ENCODE assay signal across 12 mouse cellular contexts in the genomic region with DNA sequence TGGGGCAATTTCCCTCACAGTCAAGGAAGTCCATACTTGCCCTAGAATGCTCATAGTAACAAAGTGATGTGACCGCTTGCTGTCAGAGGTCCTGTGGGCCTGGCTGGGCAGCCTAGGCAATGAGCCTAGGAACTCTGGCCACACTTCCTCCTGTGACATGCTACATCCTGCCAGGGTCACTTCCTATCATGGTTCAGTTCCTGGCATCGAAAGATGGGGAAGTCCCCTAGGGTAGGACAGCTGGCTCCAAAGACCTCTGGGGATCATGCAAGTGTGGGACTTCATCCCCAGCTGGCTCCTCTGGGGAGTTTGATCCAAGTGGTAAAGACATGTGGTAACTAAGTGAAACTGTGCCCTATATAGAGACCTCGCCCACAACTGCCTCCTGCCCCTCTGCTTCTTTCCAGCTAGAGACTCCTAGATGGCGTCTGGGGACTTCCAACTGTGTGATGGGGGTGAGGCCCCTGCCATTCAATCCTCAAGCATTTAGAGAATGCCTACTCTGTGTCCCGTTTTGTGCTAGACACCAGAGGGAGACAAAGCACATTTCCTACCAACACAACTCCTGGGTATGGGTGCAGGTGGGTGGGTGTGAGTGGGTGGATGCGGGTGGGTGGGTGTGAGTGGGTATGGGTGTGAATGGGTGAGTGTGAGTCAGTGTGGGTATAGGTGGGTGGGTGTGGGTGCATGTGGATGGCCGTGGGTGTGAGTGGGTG. TPM values are rescaled to one million over a fixed set of nuclear protein-coding genes. Genes with fewer than 3 reads are reported as not detected.
A peak's percentile ranks its signal among the peaks of the same experiment; 100 is the strongest.
DNase-seq lines count a peak whose midpoint lies in the region; ATAC-seq and TF ChIP-seq lines count a peak whose summit lies in the region.
"Had no signal": no experiment of that assay in that cellular context is flagged by ENCODE, and none has a peak within 500 bp of the region (broad histone marks: within the 10 kb centered on the region; RNA-seq: fewer than 3 reads in every experiment).

No protein-coding gene starts in this region.

- no peak for ATAC-seq in Patski
- ATAC-seq in erythroblast, adult 5-6 weeks (replicated peaks; ENCODE audit: low FRiP score, poor library complexity, severe bottlenecking), result 0 out of 2 replicates have a peak, but pooled peaks have one; percentile 31
- peak; percentile 93 for ATAC-seq in megakaryocyte, adult 5-6 weeks (ENCODE audit: poor library complexity, severe bottlenecking)
- no peak for ATAC-seq in forebrain, embryonic 12.5 days (ENCODE audit: low FRiP score)
- ATAC-seq in midbrain, embryonic 11.5 days (ENCODE audit: low FRiP score), result no peak
- ATAC-seq: forebrain, embryonic 13.5 days had no signal

- H3K9ac ChIP-seq in forebrain, embryonic 12.5 days, result no peak overlapping the region
- no peak overlapping the region for H3K9ac ChIP-seq in midbrain, embryonic 11.5 days (ENCODE audit: low read length)
- H3K9ac ChIP-seq: forebrain, embryonic 13.5 days had no signal

- WGBS in kidney, adult 2 months, result 59% methylated on average over 7 of the region's 7 CpGs
- WGBS in forebrain, embryonic 12.5 days, result 61% methylated on average over 7 of the region's 7 CpGs
- 66% methylated on average over 7 of the region's 7 CpGs for WGBS in midbrain, embryonic 11.5 days

- in situ Hi-C loops in Patski (cut with MboI; ENCODE audit: low pct_unique_long_range_greater_than_20kb), result loop anchor here (10.0 kb wide), 1 partner anchor 60 kb away; no protein-coding TSS in a partner anchor

- peak; percentile 47 for DNase-seq in kidney, adult 2 months
- DNase-seq in kidney, adult 8-10 months, result no peak
- no peak for DNase-seq in Patski (ENCODE audit: low read depth, low spot score)
- no peak for DNase-seq in midbrain, embryonic 11.5 days (ENCODE audit: low spot score, missing footprints)
- DNase-seq in urinary bladder, adult 18-20 months (ENCODE audit: low spot score in 2 of 2), result no peak
- DNase-seq: cerebellum, postnatal 10 days; right cerebral cortex, postnatal 4 days had no signal

- no peak for TF ChIP-seq CTCF in kidney, adult 2 months (conservative IDR thresholded peaks at IDR 0.05; ENCODE audit: insufficient read depth, insufficient read length, low read depth, low read length)
- peak; percentile 38 for TF ChIP-seq CTCF in Patski (IDR thresholded peaks at IDR 0.05)

- no peaks in the 10 kb centered on the region for H3K27me3 ChIP-seq in kidney, adult 2 months (replicated peaks; ENCODE audit: control insufficient read depth, insufficient read depth, low read length)
- H3K27me3 ChIP-seq in Patski, result no peaks in the 10 kb centered on the region
- H3K27me3 ChIP-seq in forebrain, embryonic 12.5 days, result peaks cover 7% of the 10 kb centered on the region; the same call in 1 of the 2 replicates
- H3K27me3 ChIP-seq in midbrain, embryonic 11.5 days (ENCODE audit: control insufficient read depth, insufficient read depth, low read length), result no peaks in the 10 kb centered on the region

- H3K36me3 ChIP-seq in kidney, adult 2 months (ENCODE audit: control insufficient read depth, insufficient read depth, low read length), result no peaks in the 10 kb centered on the region
- H3K36me3 ChIP-seq in forebrain, embryonic 12.5 days (replicated peaks), result no peaks in the 10 kb centered on the region
- H3K36me3 ChIP-seq in midbrain, embryonic 11.5 days (ENCODE audit: control insufficient read depth, insufficient read depth, low read length), result no peaks in the 10 kb centered on the region
- H3K36me3 ChIP-seq: hindbrain, embryonic 10.5 days had no signal

- no peak overlapping the region for H3K27ac ChIP-seq in kidney, adult 2 months (ENCODE audit: insufficient read depth, low read depth, low read length)
- H3K27ac ChIP-seq in forebrain, embryonic 12.5 days, result no peak overlapping the region
- no peak overlapping the region for H3K27ac ChIP-seq in midbrain, embryonic 11.5 days (ENCODE audit: low read depth, low read length)
- H3K27ac ChIP-seq: forebrain, embryonic 13.5 days; hindbrain, embryonic 10.5 days had no signal

- no peak overlapping the region for H3K4me3 ChIP-seq in kidney, adult 2 months (ENCODE audit: insufficient read depth, low read depth, low read length)
- H3K4me3 ChIP-seq in forebrain, embryonic 12.5 days (replicated peaks), result no peak overlapping the region
- no peak overlapping the region for H3K4me3 ChIP-seq in midbrain, embryonic 11.5 days (ENCODE audit: low read depth, low read length)
- H3K4me3 ChIP-seq: forebrain, embryonic 13.5 days; hindbrain, embryonic 10.5 days had no signal

- peaks cover 4% of the 10 kb centered on the region; the same call in 1 of the 2 replicates for H3K4me1 ChIP-seq in kidney, adult 2 months (ENCODE audit: control insufficient read depth, insufficient read depth, low read length)
- no peaks in the 10 kb centered on the region for H3K4me1 ChIP-seq in forebrain, embryonic 12.5 days
- H3K4me1 ChIP-seq in midbrain, embryonic 11.5 days (ENCODE audit: control insufficient read depth, insufficient read depth, low read length), result no peaks in the 10 kb centered on the region
- H3K4me1 ChIP-seq: forebrain, embryonic 13.5 days; hindbrain, embryonic 10.5 days had no signal

- no peak for TF ChIP-seq POLR2A in kidney, adult 2 months (IDR thresholded peaks at IDR 0.05; ENCODE audit: low read depth, low read length)

- H3K9me3 ChIP-seq in forebrain, embryonic 12.5 days, result no peaks in the 10 kb centered on the region
- no peaks in the 10 kb centered on the region for H3K9me3 ChIP-seq in midbrain, embryonic 11.5 days (ENCODE audit: control insufficient read depth, low read length)
- H3K9me3 ChIP-seq: forebrain, embryonic 13.5 days; hindbrain, embryonic 10.5 days had no signal

- POLR2A ChIA-PET in Patski (lab: Charles Lee), result no interaction called here

- H3K4me2 ChIP-seq in forebrain, embryonic 12.5 days, result no peak overlapping the region
- no peak overlapping the region for H3K4me2 ChIP-seq in midbrain, embryonic 11.5 days
- H3K4me2 ChIP-seq: forebrain, embryonic 13.5 days had no signal

- CTCF ChIA-PET in Patski (lab: Charles Lee), result interaction anchor here (1.1 to 8.8 kb wide), 2 partner anchors 15 to 57 kb away, joined by 3 to 70 read pairs; no protein-coding TSS in a partner anchor

RNA-seq across cellular contexts. Expression of gene Ccm2l, which starts 18.7 kb away (rescaled TPM):
- polyA plus RNA-seq in kidney, adult 2 months (2012; rRNA removed), result 23.0 and 25.1 TPM in 2 replicates
- polyA plus RNA-seq in Patski (2021), result not detected
- total RNA-seq in erythroblast, adult 5-6 weeks (2015; ENCODE audit: low replicate concordance), result not detected in 2 replicates
- 0.28 TPM in 1 of 2 replicates, not detected in the other for total RNA-seq in erythroblast, adult 5-6 weeks (2017; ENCODE audit: low replicate concordance)
- 0.59 TPM in 1 of 2 replicates, not detected in the other for total RNA-seq in megakaryocyte, adult 5-6 weeks (2015)
- total RNA-seq in megakaryocyte, adult 5-6 weeks (2017), result 0.22 TPM in 1 of 2 replicates, not detected in the other
- 1.4 and 1.7 TPM in 2 replicates for polyA plus RNA-seq in forebrain, embryonic 12.5 days (2016; fragmentation: Nextera tagmentation; extraction: Ambion mirVana)
- polyA plus RNA-seq in midbrain, embryonic 11.5 days (2014; fragmentation: Nextera tagmentation; extraction: Ambion mirVana), result 1.2 and 2.1 TPM in 2 replicates

RNA-seq across cellular contexts. Expression of gene Hck, which starts 23.8 kb away (rescaled TPM):
- polyA plus RNA-seq in kidney, adult 2 months (2012; rRNA removed), result 2.9 and 4.4 TPM in 2 replicates
- polyA plus RNA-seq in Patski (2021), result 1.3 TPM
- 19.2 and 46.6 TPM in 2 replicates for total RNA-seq in erythroblast, adult 5-6 weeks (2015; ENCODE audit: low replicate concordance)
- total RNA-seq in erythroblast, adult 5-6 weeks (2017; ENCODE audit: low replicate concordance), result 28.7 and 45.7 TPM in 2 replicates
- 207 and 212 TPM in 2 replicates for total RNA-seq in megakaryocyte, adult 5-6 weeks (2015)
- total RNA-seq in megakaryocyte, adult 5-6 weeks (2017), result 279 and 282 TPM in 2 replicates
- polyA plus RNA-seq in forebrain, embryonic 12.5 days (2016; fragmentation: Nextera tagmentation; extraction: Ambion mirVana), result 1.3 and 1.5 TPM in 2 replicates
- 2.4 and 2.5 TPM in 2 replicates for polyA plus RNA-seq in midbrain, embryonic 11.5 days (2014; fragmentation: Nextera tagmentation; extraction: Ambion mirVana)

RNA-seq across cellular contexts. Expression of gene Xkr7, which starts 52.8 kb away (rescaled TPM):
- polyA plus RNA-seq in kidney, adult 2 months (2012; rRNA removed), result not detected in 2 replicates
- polyA plus RNA-seq in Patski (2021), result not detected
- total RNA-seq in erythroblast, adult 5-6 weeks (2015; ENCODE audit: low replicate concordance), result not detected in 2 replicates
- total RNA-seq in erythroblast, adult 5-6 weeks (2017; ENCODE audit: low replicate concordance), result not detected in 2 replicates
- not detected in 2 replicates for total RNA-seq in megakaryocyte, adult 5-6 weeks (2015)
- not detected in 2 replicates for total RNA-seq in megakaryocyte, adult 5-6 weeks (2017)
- 0.95 and 1.2 TPM in 2 replicates for polyA plus RNA-seq in forebrain, embryonic 12.5 days (2016; fragmentation: Nextera tagmentation; extraction: Ambion mirVana)
- 0.40 and 0.52 TPM in 2 replicates for polyA plus RNA-seq in midbrain, embryonic 11.5 days (2014; fragmentation: Nextera tagmentation; extraction: Ambion mirVana)

Comparison
In these comparisons a context has a peak if more than half of its experiments do, and no peak if none do; other contexts are left out.
1. ATAC-seq: peak in erythroblast, adult 5-6 weeks (single experiment) and megakaryocyte, adult 5-6 weeks (single experiment); none in Patski (single experiment), forebrain, embryonic 12.5 days (single experiment) and midbrain, embryonic 11.5 days (single experiment).